9 mouse cellular contexts compared by ENCODE assay signal in genomic region chr3:127161998-127162712, GRCm38 (mm10).
A peak's percentile ranks its signal among the peaks of the same experiment; 100 is the strongest.
DNase-seq lines count a peak whose midpoint lies in the region; ATAC-seq and TF ChIP-seq lines count a peak whose summit lies in the region.
"Had no signal": no experiment of that assay in that cellular context is flagged by ENCODE, and none has a peak within 500 bp of the region (broad histone marks: within the 10 kb centered on the region; RNA-seq: fewer than 3 reads in every experiment).

No protein-coding gene starts in this region.

- no peak for TF ChIP-seq EP300 in heart, postnatal 0 days (IDR thresholded peaks at IDR 0.05; ENCODE audit: low read depth)

- peak overlapping the region; percentile 44; the same call in 1 of the 2 replicates for H3K27ac ChIP-seq in forebrain, embryonic 13.5 days
- H3K27ac ChIP-seq in heart, postnatal 0 days (ENCODE audit: low read depth): no peak overlapping the region
- no peak overlapping the region for H3K27ac ChIP-seq in liver, embryonic 16.5 days (ENCODE audit: low read length)
- peak overlapping the region; percentile 78 for H3K27ac ChIP-seq in neural tube, embryonic 15.5 days (replicated peaks)

- H3K9me3 ChIP-seq in forebrain, embryonic 13.5 days (replicated peaks): no peaks in the 10 kb centered on the region
- H3K9me3 ChIP-seq in heart, postnatal 0 days (replicated peaks; ENCODE audit: control insufficient read depth, low read length): no peaks in the 10 kb centered on the region
- no peaks in the 10 kb centered on the region for H3K9me3 ChIP-seq in liver, embryonic 16.5 days (replicated peaks; ENCODE audit: control insufficient read depth, low read length)
- no peaks in the 10 kb centered on the region for H3K9me3 ChIP-seq in neural tube, embryonic 15.5 days (replicated peaks)

- peak overlapping the region; percentile 62 for H3K4me3 ChIP-seq in forebrain, embryonic 13.5 days
- H3K4me3 ChIP-seq in heart, postnatal 0 days (ENCODE audit: low read depth, low read length): peak overlapping the region; percentile 53
- peak overlapping the region; percentile 53 for H3K4me3 ChIP-seq in liver, embryonic 16.5 days (ENCODE audit: low read depth, low read length)
- peak overlapping the region; percentile 53 for H3K4me3 ChIP-seq in neural tube, embryonic 15.5 days (replicated peaks)

- DNase-seq in urinary bladder, adult 18-20 months (ENCODE audit: low spot score in 2 of 2): peak; percentile 16 to 39
- DNase-seq in urinary bladder, postnatal 10 days (ENCODE audit: low spot score): no peak
- peak; percentile 39 for DNase-seq in heart, postnatal 0 days (ENCODE audit: low spot score)
- peak; percentile 14 for DNase-seq in large intestine, adult 2 months (ENCODE audit: low read depth, low spot score)
- DNase-seq in yolk sac, embryonic 10.5 days (ENCODE audit: low spot score): peak; percentile 79

- TF ChIP-seq CTCF in heart, postnatal 0 days (IDR thresholded peaks at IDR 0.05; ENCODE audit: low read depth): no peak

- H3K4me1 ChIP-seq in forebrain, embryonic 13.5 days: peaks cover 15% of the 10 kb centered on the region
- H3K4me1 ChIP-seq in heart, postnatal 0 days (ENCODE audit: control insufficient read depth, insufficient read depth): peaks cover 10% of the 10 kb centered on the region; the same call in 1 of the 2 replicates
- H3K4me1 ChIP-seq in liver, embryonic 16.5 days (ENCODE audit: control insufficient read depth, low read depth, low read length): no peaks in the 10 kb centered on the region
- H3K4me1 ChIP-seq in neural tube, embryonic 15.5 days: peaks cover 24% of the 10 kb centered on the region

- peak overlapping the region; percentile 72 for H3K9ac ChIP-seq in forebrain, embryonic 13.5 days
- H3K9ac ChIP-seq in heart, postnatal 0 days (replicated peaks; ENCODE audit: low read depth, low read length): peak overlapping the region; percentile 50; the same call in 1 of the 2 replicates
- H3K9ac ChIP-seq in liver, embryonic 16.5 days (ENCODE audit: low read depth, low read length): no peak overlapping the region
- peak overlapping the region; percentile 56 for H3K9ac ChIP-seq in neural tube, embryonic 15.5 days (replicated peaks)

- H3K27me3 ChIP-seq in forebrain, embryonic 13.5 days: peaks cover 4% of the 10 kb centered on the region; the same call in 1 of the 2 replicates
- 0 out of 2 replicates have a peak, but pooled peaks cover 6% of the 10 kb centered on the region for H3K27me3 ChIP-seq in heart, postnatal 0 days (ENCODE audit: control insufficient read depth, insufficient read depth, low read length)
- peaks cover 22% of the 10 kb centered on the region for H3K27me3 ChIP-seq in liver, embryonic 16.5 days (ENCODE audit: control insufficient read depth, insufficient read depth, low read depth, low read length)
- H3K27me3 ChIP-seq in neural tube, embryonic 15.5 days (replicated peaks): no peaks in the 10 kb centered on the region
- H3K27me3 ChIP-seq: CH12.LX had no signal

- H3K36me3 ChIP-seq in forebrain, embryonic 13.5 days (ENCODE audit: poor library complexity, severe bottlenecking): no peaks in the 10 kb centered on the region
- H3K36me3 ChIP-seq in heart, postnatal 0 days (replicated peaks; ENCODE audit: control insufficient read depth, insufficient read depth, low read length): no peaks in the 10 kb centered on the region
- no peaks in the 10 kb centered on the region for H3K36me3 ChIP-seq in liver, embryonic 16.5 days (ENCODE audit: control insufficient read depth, insufficient read depth)
- H3K36me3 ChIP-seq in neural tube, embryonic 15.5 days: no peaks in the 10 kb centered on the region

- WGBS in forebrain, embryonic 13.5 days: under 1% methylated on average over 41 of the region's 41 CpGs
- under 1% methylated on average over 41 of the region's 41 CpGs for WGBS in heart, postnatal 0 days
- under 1% methylated on average over 41 of the region's 41 CpGs for WGBS in large intestine, adult 2 months
- under 1% methylated on average over 41 of the region's 41 CpGs for WGBS in liver, embryonic 16.5 days (ENCODE audit: insufficient replicate concordance)
- WGBS in neural tube, embryonic 15.5 days: under 1% methylated on average over 41 of the region's 41 CpGs

- peak overlapping the region; percentile 100 for H3K4me2 ChIP-seq in forebrain, embryonic 13.5 days
- H3K4me2 ChIP-seq in heart, postnatal 0 days (ENCODE audit: low read depth, low read length): peak overlapping the region; percentile 99
- peak overlapping the region; percentile 34 for H3K4me2 ChIP-seq in liver, embryonic 16.5 days (ENCODE audit: low read depth, low read length)
- peak overlapping the region; percentile 86 for H3K4me2 ChIP-seq in neural tube, embryonic 15.5 days

- ATAC-seq in forebrain, embryonic 13.5 days: peak; percentile 90
- peak; percentile 82 for ATAC-seq in heart, postnatal 0 days (ENCODE audit: insufficient read depth, low read depth)
- peak; percentile 76 for ATAC-seq in liver, embryonic 16.5 days (ENCODE audit: low read depth)
- ATAC-seq in neural tube, embryonic 15.5 days (ENCODE audit: low FRiP score): peak; percentile 89

Comparison
In these comparisons a context has a peak if more than half of its experiments do, and no peak if none do; other contexts are left out.
1. H3K27ac ChIP-seq: peak in forebrain, embryonic 13.5 days (single experiment) and neural tube, embryonic 15.5 days (single experiment); none in heart, postnatal 0 days (single experiment) and liver, embryonic 16.5 days (single experiment).
2. H3K4me2 ChIP-seq: peak in every context shown above with its lines; median percentile 100 in forebrain, embryonic 13.5 days; 99 in heart, postnatal 0 days; 86 in neural tube, embryonic 15.5 days; 34 in liver, embryonic 16.5 days.
3. Peak in every context shown above with its lines, with median percentiles within 50 percentile points of each other: ATAC-seq and H3K4me3 ChIP-seq.